Comparison of ENCODE assay signal across 10 mouse cellular contexts in genomic region chr17:43026708-43027107, GRCm38 (mm10).
"Had no signal": no experiment of that assay in that cellular context is flagged by ENCODE, and none has a peak within 500 bp of the region (broad histone marks: within the 10 kb centered on the region; RNA-seq: fewer than 3 reads in every experiment).

No protein-coding gene starts in this region.

- H3K4me3 ChIP-seq: hindbrain, embryonic 12.5 days; left cerebral cortex, adult 2 months; limb, embryonic 10.5 days; midbrain, embryonic 12.5 days had no signal

- H3K9me3 ChIP-seq: hindbrain, embryonic 12.5 days; limb, embryonic 10.5 days; midbrain, embryonic 12.5 days had no signal

- H3K27me3 ChIP-seq: hindbrain, embryonic 12.5 days; midbrain, embryonic 12.5 days had no signal

- H3K27ac ChIP-seq: hindbrain, embryonic 12.5 days; left cerebral cortex, adult 2 months; limb, embryonic 10.5 days; midbrain, embryonic 12.5 days; stomach, postnatal 0 days had no signal

- ATAC-seq: inflammation-experienced regulatory T-cells, adult 6 months; intestine, postnatal 0 days; midbrain, embryonic 16.5 days had no signal

- DNase-seq: lung, adult 18-20 months; right cerebral cortex, adult 18-20 months had no signal

- H3K4me1 ChIP-seq: hindbrain, embryonic 12.5 days; limb, embryonic 10.5 days; midbrain, embryonic 12.5 days had no signal

- H3K9ac ChIP-seq: hindbrain, embryonic 12.5 days; midbrain, embryonic 12.5 days had no signal

- H3K4me2 ChIP-seq: hindbrain, embryonic 12.5 days; midbrain, embryonic 12.5 days had no signal

- H3K36me3 ChIP-seq: midbrain, embryonic 12.5 days had no signal
